Mouse (Mus musculus) naive thymus-derived CD4-positive, alpha-beta T cell, adult 2 months (primary cell): Measurements from ENCODE around the gene Kcnj6.

Experiments
- DNase-seq: peaks from one replicate; pipeline ENCODE4 v3.0.0-alpha.2; 2011; ENCODE audit warnings: low read depth

The Kcnj6 gene

DNA sequence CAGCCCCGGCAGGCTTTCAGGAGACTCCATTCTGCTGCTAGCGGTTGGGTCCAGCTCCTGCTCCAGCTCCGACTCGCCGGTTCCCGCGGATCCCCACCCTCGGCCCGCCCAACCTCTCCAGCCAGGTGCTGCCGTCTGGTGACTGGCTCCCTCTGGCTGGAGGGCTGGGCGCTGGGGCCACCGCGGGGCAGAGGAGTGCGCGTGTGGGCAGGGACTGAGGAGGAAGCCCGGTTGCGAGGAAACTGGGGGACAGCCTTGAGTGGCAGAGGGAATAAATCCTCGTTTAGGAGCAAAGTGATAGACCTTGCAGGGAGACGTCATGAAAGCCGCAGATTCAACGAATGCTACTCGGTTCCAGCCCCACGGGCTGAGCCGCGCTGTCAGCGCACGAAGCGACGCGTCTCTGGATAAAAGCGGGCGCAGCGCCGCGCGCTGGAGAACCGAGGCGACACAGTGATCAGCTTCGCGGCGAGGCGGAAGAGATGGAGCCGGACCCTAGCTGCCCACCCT is at the start of gene Kcnj6:
Gene Kcnj6 (minus strand): TSS at position 362 of the 510 bp plus-strand sequence.
- no peak for DNase-seq

DNA sequence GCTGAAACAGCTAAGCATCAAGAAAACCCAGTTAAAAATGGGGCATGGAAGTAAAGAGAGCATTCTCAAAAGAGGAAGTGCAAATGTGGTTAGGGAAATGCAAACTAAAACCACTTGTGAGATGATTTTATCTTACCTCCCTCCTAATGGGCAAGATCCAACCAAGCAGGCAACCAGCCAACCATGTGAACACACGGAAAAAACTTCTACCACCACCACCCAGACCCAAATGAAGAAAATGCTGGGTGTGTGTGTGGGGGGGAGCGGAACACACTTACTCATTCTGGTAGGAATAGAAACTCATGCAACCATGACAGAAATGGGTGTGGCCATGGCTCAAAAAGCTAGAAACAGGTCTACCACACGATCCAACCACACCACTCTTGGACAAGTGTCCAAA is 12.4 kb upstream of the Kcnj6 start:
- DNase-seq: no peak

DNA sequence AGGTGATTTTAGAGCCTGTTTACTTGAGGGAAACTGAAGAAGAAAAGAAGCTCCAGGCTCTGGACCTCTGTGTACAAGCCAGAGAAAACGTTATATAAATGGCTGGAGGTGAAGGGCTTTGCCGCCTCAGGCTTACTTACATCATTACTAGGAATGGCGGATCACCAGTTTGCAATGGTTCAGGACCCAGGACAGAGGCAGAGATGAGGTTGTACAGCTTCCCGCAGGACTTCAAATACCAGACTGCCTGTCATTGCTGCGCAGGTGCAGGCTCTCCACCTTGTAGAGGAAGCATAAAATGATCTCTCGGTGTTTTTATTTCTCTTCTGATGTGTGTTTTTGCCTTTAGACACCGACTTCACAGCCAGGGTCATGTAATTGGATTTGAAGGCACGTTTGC is 7.1 kb upstream of the Kcnj6 start:
- DNase-seq: no peak

DNA sequence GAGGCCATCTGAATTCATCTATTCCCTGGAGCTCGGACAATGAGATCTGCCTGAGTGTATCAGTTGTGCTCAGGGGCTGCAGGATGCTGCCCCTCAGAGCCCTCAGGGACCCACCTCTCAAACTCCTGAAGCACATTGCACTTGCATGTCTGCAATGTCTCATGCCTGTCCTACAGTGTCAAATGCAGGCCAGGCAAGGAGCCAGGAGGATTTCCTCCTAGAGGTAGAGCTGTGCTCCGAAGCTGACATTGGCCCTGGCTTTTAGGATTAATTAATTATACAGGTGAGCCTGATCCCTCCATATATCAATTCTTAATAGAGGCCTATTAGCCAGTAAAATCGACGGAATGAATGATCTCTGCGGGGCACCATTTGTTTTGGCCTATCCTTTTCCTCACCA is 2.0 kb upstream of the Kcnj6 start:
- no peak for DNase-seq

DNA sequence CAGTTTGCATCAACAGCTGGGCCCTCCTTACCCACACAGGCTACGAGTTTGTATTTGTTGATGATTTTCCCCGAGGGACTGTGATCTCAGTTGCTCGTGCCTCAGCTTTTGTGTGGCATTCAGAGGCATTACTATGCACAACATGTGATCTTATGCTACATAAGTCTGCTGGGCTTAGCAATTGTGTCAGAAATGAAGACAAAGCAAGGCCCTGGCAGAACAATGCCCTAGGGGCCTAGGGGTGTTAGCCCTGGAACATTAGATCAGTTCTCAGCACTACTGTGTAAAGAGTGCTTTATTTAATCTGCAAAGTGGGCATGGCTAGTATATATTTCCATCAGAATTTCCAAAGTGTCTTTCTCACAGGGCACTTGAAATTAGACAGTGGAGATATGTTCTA is 1.5 kb upstream of the Kcnj6 start:
- DNase-seq: no peak

DNA sequence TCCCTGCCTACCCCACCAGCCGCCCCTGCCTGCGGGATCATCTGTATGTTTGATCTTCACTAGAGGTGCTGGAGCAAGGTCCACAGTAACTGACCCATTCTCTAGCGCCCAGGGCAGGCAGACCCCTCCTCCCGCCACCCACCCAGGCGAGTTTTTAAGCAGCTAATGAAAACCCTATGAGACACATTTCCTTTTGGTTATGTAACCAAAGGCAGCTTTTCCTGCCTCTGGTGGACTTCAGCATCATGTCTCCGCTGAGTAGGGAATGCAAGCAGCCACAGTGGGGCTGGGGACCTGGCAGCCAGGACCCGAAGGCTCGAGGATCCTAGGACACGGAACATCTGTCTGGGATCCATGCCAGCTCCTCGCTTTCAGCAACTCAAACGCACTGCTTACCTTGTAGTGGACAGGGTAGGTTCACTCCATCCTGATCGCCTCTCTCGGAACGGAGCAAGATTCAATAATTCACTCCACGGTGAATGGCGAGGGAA is 665 bp downstream of the Kcnj6 start:
- no peak for DNase-seq

DNA sequence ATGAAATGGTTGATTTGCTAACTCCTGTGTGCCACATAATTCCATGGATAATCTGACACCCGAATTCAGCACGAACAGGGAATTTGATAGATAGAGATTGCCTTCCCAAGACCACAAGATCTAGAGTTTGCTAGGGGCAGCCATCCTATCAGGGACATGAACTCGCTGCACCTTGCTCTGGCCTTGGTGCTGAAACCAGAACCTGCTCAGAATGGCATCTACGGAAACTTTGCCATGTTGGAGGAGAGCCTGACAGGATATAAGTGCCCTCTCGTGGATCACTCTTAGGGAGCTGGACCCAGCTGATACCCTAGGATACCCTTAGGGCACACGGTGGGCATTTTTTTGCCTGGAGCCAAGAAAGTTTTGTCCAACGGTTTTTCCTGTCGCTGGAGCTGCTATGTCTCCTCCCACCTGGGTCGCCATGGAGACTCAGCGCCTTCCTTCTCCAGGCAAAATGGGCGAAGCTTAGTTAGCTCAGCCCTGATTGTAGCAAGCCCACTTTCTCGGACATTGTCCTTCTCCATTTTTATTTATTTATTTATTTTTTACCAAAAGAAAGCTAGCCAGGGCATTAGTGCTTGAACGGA is 1.9 kb downstream of the Kcnj6 start:
- DNase-seq: no peak

DNA sequence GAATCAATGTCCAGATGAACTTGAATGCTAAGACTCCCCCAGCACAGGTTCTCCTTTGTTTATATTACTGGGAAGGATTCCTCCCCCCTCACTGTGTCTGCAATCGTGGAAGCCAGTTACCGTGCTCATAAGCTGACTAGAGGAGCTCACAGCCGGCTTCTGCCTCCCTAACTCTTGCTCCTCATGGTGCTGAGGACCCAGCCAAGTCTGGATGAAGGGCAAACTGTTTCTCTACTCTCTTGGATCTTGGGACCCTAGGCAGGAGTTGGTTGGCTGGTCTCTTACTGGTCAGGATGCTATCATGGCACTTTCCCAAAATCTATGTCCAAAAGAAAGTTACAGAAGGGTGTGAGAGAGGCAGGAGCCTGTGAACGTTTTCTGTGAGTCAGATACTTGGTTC is 2.6 kb downstream of the Kcnj6 start:
- DNase-seq: no peak

DNA sequence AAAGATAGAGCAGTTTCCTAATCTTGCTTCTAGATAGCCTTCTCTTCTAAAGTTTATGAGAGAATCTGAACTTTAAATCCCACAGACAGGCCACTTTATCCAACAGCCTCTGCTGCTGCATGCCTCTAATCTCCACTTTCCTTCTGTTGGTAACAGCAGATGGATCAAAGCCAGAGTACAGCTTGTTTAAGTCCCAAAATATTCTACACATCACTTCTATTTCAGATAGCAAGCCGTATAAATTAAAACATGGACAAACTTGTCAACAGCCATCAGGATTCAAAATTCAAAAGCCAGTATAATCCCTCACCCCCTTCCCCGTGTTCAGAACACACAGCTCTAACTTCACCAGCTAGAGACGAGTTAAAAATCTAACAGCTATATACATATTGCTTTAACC is 3.4 kb downstream of the Kcnj6 start:
- no peak for DNase-seq

DNA sequence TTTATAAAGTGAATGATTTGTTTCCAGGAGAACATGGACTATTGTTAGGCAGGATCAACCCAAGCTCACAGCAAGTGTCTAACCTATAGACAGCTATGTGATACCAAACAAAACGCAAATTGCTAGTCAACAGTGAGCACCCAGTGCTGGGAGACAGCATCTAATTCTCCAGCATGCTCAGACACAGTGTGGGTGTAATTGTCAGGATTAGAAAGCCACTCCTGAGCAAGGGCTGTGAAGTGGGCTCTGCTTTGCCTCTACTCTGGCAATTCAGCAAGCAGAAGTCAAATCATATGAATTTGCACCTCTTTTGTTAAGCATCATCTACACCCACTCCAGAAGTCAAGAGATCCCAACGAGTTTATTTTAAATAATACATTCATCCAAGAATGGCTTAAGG is 7.4 kb downstream of the Kcnj6 start:
- no peak for DNase-seq

DNA sequence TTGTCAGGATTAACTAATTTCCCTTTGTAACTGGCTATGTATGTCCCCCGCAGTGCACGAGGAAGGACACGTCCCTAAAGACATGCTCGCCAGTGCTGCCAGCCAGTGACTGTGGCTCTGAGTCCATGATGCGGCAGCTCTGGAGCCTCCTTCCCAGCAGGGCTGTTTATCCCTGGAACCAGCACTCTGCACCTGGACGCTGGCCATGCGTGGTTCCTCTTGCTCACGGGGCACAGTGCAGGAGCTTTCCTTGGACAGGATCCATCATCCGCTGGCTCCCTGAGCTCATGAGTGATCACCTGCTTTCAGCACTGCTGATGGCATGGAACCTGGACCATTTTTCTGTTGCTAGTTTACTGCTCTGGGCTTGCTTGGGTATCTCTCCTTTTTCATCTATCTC is 10.8 kb downstream of the Kcnj6 start:
- no peak for DNase-seq

DNA sequence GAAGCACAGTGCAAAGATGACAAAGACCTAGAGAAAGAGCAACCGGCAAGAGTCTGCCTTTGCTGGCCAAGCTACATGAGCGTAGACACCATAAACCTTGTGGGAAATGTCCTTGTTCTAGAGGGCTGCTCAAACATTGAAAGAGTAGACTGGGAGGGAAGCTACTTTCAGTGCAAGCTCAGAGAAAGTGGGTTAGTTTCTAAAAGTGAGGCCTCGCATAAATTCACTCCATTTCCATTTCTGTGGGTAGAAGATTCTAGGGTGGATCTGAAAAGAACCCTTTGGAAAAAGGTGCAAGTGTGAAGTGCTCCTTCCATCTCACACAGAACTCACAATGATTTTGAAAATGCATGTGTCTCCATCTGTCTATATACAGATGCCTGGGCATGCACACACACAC is 13.2 kb downstream of the Kcnj6 start:
- DNase-seq: no peak

DNA sequence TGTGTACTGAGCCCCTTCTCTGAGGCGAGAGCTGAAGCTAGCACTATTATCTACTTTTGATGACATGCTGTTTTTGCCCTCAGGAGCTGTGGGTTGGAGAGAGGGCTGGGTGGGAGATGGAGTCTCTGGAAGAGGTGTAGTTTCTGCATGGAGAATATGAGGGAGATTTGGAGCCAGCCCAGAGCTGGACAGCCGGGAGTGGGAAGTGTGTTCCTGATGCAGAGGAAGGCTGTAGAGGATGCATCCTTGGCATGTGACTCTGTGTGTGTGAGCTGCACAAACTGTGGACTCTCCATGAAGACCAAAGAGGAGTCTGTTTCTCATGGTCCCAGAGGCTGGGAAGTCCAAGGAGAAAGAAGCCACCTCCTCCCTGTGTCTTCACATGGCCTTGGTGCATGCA is 17.1 kb downstream of the Kcnj6 start:
- DNase-seq: no peak

DNA sequence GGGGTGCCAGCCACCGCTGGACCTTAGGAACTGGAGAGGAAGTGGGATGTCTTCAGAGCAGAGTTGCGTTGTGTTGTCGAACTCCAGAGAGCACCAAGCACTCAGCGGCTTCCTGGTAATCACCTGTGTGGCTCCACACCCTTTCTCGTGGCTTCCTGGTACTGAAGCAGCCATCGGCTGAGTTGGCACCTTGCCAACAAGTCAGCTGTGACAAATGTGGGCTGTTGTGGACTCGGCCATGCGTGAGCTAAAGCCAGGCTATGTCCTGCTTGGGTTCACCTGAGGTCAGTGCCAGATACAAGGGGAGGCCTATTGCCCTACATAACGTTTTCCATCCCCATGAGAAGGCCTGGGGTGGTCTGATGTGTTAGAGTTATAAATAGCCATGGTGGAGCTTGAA is 18.0 kb downstream of the Kcnj6 start:
- DNase-seq: no peak

DNA sequence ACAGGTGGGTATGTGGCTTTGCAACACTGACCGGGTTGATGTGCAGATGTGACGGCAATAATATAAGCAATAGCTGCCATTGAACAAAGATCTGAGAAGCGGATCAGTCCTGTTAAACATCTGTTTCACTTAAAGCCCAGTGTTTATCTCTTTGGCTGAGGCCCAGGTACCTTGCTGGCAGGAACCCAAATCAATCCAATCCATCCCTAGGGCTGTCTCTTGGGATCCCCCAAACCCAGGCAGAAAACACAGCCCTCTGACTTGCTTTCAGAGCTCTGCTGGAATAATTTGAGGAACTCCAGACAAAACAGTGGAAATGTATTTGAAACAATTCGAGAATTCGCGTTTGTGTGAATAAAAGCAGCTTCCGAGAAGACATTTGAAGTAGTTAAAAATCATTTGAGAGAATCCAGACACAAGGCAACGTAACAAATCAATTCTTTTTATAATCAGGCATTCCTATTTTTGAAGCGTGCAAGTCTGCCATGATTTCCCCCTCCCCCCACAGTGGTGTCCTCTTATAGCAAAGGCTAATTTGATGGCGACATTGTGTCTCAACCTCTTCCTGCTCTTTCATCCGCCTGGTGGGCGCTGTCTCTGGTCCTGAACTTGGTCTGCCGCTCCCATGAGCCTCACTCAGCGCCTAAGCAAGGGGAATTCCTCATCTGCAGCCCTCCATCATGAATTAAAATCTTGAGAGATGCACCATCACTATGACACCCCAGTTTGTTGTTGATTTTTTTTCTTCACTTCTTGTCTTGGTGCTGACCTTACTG is 25.2 kb downstream of the Kcnj6 start:
- DNase-seq: no peak

DNA sequence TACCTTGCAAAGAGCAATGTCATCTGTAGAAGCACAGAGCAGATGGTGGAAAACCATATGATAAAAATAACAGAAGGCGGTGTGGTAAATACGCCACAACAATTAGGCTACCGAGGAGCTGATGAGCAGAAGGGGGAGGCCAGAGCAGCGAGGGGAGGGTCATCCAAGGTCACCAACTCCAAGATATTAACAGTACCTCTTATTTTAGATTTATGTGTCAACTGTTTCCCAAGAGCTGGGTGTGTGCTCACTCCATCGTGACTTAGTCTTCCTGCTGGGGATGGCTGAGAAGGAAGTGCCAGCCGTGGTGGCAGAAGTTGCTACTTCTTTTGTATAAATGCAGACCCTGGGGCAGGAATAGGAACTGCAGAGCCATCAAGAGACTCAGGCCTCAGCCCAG is 28.6 kb downstream of the Kcnj6 start:
- no peak for DNase-seq

DNA sequence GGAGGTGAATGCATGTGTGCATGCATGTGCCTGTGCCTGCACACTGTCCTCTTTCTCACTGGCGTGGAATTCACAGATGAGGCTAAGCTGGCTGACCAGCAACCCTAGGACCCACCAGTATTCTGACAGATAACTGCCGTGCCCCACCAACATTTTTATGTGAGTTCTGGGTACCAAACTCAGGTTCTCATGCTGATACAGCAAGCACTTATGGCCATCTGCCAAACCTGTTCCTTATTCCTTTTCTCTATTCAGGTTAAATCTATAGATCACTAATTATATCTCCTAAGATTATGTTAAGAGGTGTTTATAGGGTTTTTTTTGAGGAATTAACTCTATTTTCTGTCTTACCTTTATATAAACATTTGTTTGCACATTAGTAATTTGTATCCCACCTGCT is 29.0 kb downstream of the Kcnj6 start:
- no peak for DNase-seq

DNA sequence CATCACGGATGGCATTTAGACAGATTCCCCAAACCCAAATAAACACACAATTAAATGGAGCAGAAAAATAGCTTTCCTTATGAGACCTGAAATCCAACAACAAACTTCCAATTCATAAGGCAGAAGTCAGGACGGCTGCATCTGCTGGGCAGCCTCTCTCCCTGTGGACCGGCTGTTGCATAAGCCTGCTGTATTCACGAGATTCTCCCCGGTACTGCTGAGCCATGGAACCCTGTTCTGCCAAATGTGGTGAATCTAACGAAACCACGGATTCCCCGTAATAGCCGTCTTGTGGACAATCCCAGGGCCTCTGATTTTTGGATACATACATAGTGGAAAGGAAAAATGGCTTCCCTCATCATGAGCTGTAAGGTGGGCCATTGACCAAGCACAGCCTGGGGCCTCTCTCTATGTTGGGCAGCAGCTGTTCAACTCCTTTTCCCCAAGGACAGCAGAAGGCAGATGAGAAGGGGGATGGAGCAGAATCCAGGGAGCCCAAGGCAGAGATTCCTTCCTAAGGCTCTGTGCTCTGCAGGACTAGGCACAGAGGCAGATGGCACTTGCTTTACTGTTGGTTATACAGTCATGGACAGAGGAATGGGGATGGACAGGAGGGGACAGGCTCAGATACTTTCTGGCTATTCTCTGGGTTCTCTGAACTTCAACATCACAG is 40.2 kb downstream of the Kcnj6 start:
- no peak for DNase-seq

DNA sequence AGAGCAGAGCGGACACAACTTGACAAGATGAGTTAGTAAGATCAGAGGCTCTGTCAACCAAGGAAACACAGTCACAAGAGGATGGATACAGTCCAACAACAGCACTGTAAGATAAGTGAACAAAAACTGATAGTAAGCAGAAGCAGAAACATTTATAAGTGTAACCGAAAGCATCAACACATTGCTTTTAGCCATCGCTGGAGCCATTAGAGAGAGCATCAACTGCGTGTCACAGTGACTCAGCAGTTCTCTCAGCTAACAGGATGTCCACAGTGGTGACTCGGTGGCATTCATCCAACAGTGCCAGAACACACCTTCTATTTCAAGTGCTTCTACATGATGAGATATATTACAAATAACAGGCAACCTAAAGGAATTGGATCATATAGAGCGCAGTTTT is 41.1 kb downstream of the Kcnj6 start:
- no peak for DNase-seq

DNA sequence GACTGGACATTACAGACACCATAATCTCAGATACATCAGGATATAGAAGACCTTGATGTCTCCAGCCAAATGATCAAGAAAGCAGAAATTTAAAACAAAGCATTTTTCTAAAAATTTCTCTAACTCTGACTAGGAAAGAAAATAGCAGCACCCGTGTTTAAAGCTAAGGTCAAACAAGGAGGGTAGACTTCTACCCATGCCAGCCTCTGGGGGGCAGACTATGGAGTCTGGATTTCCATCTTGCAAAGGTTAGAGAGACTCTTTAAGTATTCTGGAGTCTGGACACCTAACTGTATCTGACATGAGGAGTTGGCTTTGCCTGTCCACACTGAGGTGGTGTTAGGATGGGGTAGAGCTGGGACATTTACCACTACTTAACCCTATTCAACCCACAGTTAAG is 44.2 kb downstream of the Kcnj6 start:
- no peak for DNase-seq

DNA sequence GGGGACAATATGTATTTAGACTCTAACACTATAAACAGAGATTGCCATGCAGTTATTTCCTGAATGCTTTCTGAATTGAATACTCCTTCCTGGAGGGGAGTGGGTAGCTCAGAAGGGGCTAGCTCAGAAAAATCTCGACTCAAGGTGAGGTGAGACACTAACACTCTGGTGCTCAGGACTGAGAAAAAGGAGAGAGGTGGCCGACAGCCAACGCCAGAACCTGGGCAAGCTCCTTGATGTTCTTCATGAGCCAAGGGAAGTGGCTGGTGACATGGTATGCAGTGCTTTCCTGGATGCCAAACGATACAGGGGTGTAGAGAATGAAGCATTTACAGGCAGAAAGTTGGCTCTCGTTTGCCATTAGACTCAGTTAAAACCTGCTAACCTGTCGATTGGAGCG is 48.3 kb downstream of the Kcnj6 start:
- DNase-seq: no peak

DNA sequence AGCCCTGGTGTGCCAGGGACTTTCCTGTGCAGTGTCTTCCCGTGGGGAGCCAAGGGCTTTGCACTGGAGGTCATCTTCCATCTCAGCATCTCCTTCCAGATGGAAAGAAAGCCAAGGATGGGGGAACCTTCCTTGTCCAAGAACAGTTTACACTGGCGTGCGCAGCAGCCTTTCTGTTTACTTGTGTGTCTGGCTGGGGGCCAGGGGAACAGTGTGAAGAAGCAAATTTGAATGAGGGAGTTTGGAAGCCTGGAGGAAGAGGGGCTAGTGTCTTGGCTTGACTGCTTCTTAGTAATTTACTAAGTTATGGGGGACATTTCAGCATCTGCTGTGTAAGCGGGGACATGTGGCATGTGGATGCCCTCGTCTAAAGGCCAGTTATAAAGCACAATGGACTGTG is 50.7 kb downstream of the Kcnj6 start:
- no peak for DNase-seq

DNA sequence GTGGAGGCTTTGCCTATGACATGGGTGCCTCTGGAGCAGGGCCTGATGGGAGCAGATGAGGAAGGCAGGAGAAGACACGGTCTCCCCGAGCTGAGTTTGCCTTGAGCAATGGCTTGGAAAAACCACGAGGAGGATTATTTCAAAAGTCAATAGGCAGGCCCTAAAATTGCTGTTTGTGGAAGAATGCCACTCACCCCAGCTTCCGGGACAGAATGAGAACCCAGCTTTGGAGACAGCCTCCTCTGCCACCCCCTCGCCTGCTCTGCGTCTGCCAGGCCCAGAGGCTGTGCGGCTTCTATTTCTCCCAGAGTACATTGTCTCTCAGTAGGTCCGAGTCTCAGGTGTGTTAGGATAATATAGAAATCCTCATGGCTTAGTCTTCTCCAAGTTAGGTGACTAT is 64.8 kb downstream of the Kcnj6 start:
- DNase-seq: no peak
